Comparison of ENCODE assay signal across 13 mouse cellular contexts in genomic region chr6:37089148-37090111, GRCm38 (mm10).
DNase-seq lines count a peak whose midpoint lies in the region; ATAC-seq and TF ChIP-seq lines count a peak whose summit lies in the region.
"Had no signal": no experiment of that assay in that cellular context is flagged by ENCODE, and none has a peak within 500 bp of the region (broad histone marks: within the 10 kb centered on the region; RNA-seq: fewer than 3 reads in every experiment).

No protein-coding gene starts in this region.

- no peak overlapping the region for H3K9ac ChIP-seq in kidney, embryonic 15.5 days
- no peak overlapping the region for H3K9ac ChIP-seq in forebrain, embryonic 13.5 days
- no peak overlapping the region for H3K9ac ChIP-seq in hindbrain, embryonic 16.5 days (ENCODE audit: low read depth, low read length)
- no peak overlapping the region for H3K9ac ChIP-seq in neural tube, embryonic 14.5 days (replicated peaks; ENCODE audit: low read depth, low read length)
- H3K9ac ChIP-seq in heart, embryonic 12.5 days, result no peak overlapping the region
- H3K9ac ChIP-seq: embryonic facial prominence, embryonic 12.5 days had no signal

- H3K36me3 ChIP-seq in kidney, embryonic 15.5 days, result no peaks in the 10 kb centered on the region
- H3K36me3 ChIP-seq in forebrain, embryonic 13.5 days (ENCODE audit: poor library complexity, severe bottlenecking), result no peaks in the 10 kb centered on the region
- no peaks in the 10 kb centered on the region for H3K36me3 ChIP-seq in hindbrain, embryonic 16.5 days (ENCODE audit: control insufficient read depth, insufficient read depth, low read length)
- no peaks in the 10 kb centered on the region for H3K36me3 ChIP-seq in neural tube, embryonic 14.5 days (ENCODE audit: control insufficient read depth, insufficient read depth, low read length)
- H3K36me3 ChIP-seq in heart, embryonic 12.5 days, result no peaks in the 10 kb centered on the region
- H3K36me3 ChIP-seq: embryonic facial prominence, embryonic 12.5 days; G1E had no signal

- no peak for DNase-seq in kidney, adult 9 months
- DNase-seq in gastrocnemius, adult 2 months, result no peak
- no peak for DNase-seq in adrenal gland, postnatal 25 days
- DNase-seq: B cell, adult 2 months; thymus, postnatal 25 days had no signal

- no peak overlapping the region for H3K4me3 ChIP-seq in kidney, embryonic 15.5 days (replicated peaks)
- no peak overlapping the region for H3K4me3 ChIP-seq in forebrain, embryonic 13.5 days
- H3K4me3 ChIP-seq in hindbrain, embryonic 16.5 days (ENCODE audit: low read length), result no peak overlapping the region
- H3K4me3 ChIP-seq in neural tube, embryonic 14.5 days (ENCODE audit: low read depth, low read length), result no peak overlapping the region
- no peak overlapping the region for H3K4me3 ChIP-seq in heart, embryonic 12.5 days
- H3K4me3 ChIP-seq in gastrocnemius, adult 2 months, result no peak overlapping the region
- H3K4me3 ChIP-seq: embryonic facial prominence, embryonic 12.5 days had no signal

- 36% methylated on average over 8 of the region's 8 CpGs for WGBS in kidney, embryonic 15.5 days
- WGBS in forebrain, embryonic 13.5 days, result 46% methylated on average over 8 of the region's 8 CpGs
- WGBS in hindbrain, embryonic 16.5 days, result 39% methylated on average over 8 of the region's 8 CpGs
- WGBS in neural tube, embryonic 14.5 days, result 38% methylated on average over 8 of the region's 8 CpGs
- 53% methylated on average over 8 of the region's 8 CpGs for WGBS in heart, embryonic 12.5 days

- H3K4me1 ChIP-seq in kidney, embryonic 15.5 days, result peaks cover 8% of the 10 kb centered on the region
- peaks cover 7% of the 10 kb centered on the region; the same call in 1 of the 2 replicates for H3K4me1 ChIP-seq in forebrain, embryonic 13.5 days
- H3K4me1 ChIP-seq in hindbrain, embryonic 16.5 days (ENCODE audit: control insufficient read depth, insufficient read depth, low read depth, low read length), result peaks cover 8% of the 10 kb centered on the region
- H3K4me1 ChIP-seq in neural tube, embryonic 14.5 days (ENCODE audit: control insufficient read depth, insufficient read depth, low read length), result peaks cover 6% of the 10 kb centered on the region; the same call in 1 of the 2 replicates
- 0 out of 2 replicates have a peak, but pooled peaks cover 3% of the 10 kb centered on the region for H3K4me1 ChIP-seq in heart, embryonic 12.5 days (replicated peaks)

- intact Hi-C loops in gastrocnemius, adult 2 months (cut with DNase I), result no loop called here

- no peaks in the 10 kb centered on the region for H3K9me3 ChIP-seq in kidney, embryonic 15.5 days (replicated peaks)
- H3K9me3 ChIP-seq in forebrain, embryonic 13.5 days (replicated peaks), result no peaks in the 10 kb centered on the region
- no peaks in the 10 kb centered on the region for H3K9me3 ChIP-seq in hindbrain, embryonic 16.5 days (ENCODE audit: control insufficient read depth, low read length)
- H3K9me3 ChIP-seq in neural tube, embryonic 14.5 days (ENCODE audit: control insufficient read depth, low read length), result no peaks in the 10 kb centered on the region
- no peaks in the 10 kb centered on the region for H3K9me3 ChIP-seq in heart, embryonic 12.5 days (replicated peaks)
- H3K9me3 ChIP-seq: embryonic facial prominence, embryonic 12.5 days; G1E had no signal

- no peak for TF ChIP-seq CTCF in gastrocnemius, adult 2 months (IDR thresholded peaks at IDR 0.05)

- no peak overlapping the region for H3K27ac ChIP-seq in kidney, embryonic 15.5 days
- H3K27ac ChIP-seq in forebrain, embryonic 13.5 days, result no peak overlapping the region
- no peak overlapping the region for H3K27ac ChIP-seq in hindbrain, embryonic 16.5 days (ENCODE audit: low read depth, low read length)
- no peak overlapping the region for H3K27ac ChIP-seq in neural tube, embryonic 14.5 days (ENCODE audit: low read depth, low read length)
- no peak overlapping the region for H3K27ac ChIP-seq in heart, embryonic 12.5 days (ENCODE audit: poor library complexity, severe bottlenecking)
- no peak overlapping the region for H3K27ac ChIP-seq in gastrocnemius, adult 2 months
- H3K27ac ChIP-seq: embryonic facial prominence, embryonic 12.5 days had no signal

- 0 out of 2 replicates have a peak, but pooled peaks have one; percentile 46 for ATAC-seq in kidney, embryonic 15.5 days (replicated peaks; ENCODE audit: low FRiP score)
- ATAC-seq in forebrain, embryonic 13.5 days, result peak; percentile 74
- ATAC-seq in hindbrain, embryonic 16.5 days, result peak; percentile 74
- peak; percentile 89 for ATAC-seq in neural tube, embryonic 14.5 days (ENCODE audit: low read depth)
- ATAC-seq in heart, embryonic 12.5 days (ENCODE audit: insufficient number of reproducible peaks, low FRiP score), result no peak

- no peaks in the 10 kb centered on the region for H3K27me3 ChIP-seq in kidney, embryonic 15.5 days
- no peaks in the 10 kb centered on the region for H3K27me3 ChIP-seq in forebrain, embryonic 13.5 days
- H3K27me3 ChIP-seq in hindbrain, embryonic 16.5 days (replicated peaks; ENCODE audit: control insufficient read depth, insufficient read depth, low read length), result no peaks in the 10 kb centered on the region
- no peaks in the 10 kb centered on the region for H3K27me3 ChIP-seq in neural tube, embryonic 14.5 days (ENCODE audit: control insufficient read depth, insufficient read depth, low read length)
- no peaks in the 10 kb centered on the region for H3K27me3 ChIP-seq in heart, embryonic 12.5 days (replicated peaks)
- H3K27me3 ChIP-seq: embryonic facial prominence, embryonic 12.5 days had no signal

- no peak overlapping the region for H3K4me2 ChIP-seq in kidney, embryonic 15.5 days
- no peak overlapping the region for H3K4me2 ChIP-seq in forebrain, embryonic 13.5 days
- no peak overlapping the region for H3K4me2 ChIP-seq in hindbrain, embryonic 16.5 days (ENCODE audit: low read length)
- H3K4me2 ChIP-seq in neural tube, embryonic 14.5 days (ENCODE audit: low read depth, low read length), result no peak overlapping the region
- no peak overlapping the region for H3K4me2 ChIP-seq in heart, embryonic 12.5 days
- H3K4me2 ChIP-seq: embryonic facial prominence, embryonic 12.5 days; liver, embryonic 11.5 days had no signal
